Mouse (Mus musculus): ENCODE measurements at regions not wholly inside any gene's neighbourhood (a gene's known extent, or its start where the extent isn't known, plus 50 kb on each side); places are given as distances from the start of the nearest gene placed in this dataset.

GRCm38 (mm10) chr11:7545621-7546020 is 331.9 kb upstream of the Igfbp3 start:
- DNase-seq (ENCODE audit: low spot score) (no peak), ATAC-seq (ENCODE audit: low FRiP score) (no peak)
- no peak overlapping the region for H3K9ac ChIP-seq (replicated peaks; ENCODE audit: low read length, poor library complexity, severe bottlenecking)
- H3K36me3 ChIP-seq (ENCODE audit: insufficient read depth, low read length) = no peaks in the 10 kb centered on the region
- no peaks in the 10 kb centered on the region for H3K27me3 ChIP-seq (ENCODE audit: insufficient read depth, low read length)
- no peaks in the 10 kb centered on the region for H3K4me1 ChIP-seq (ENCODE audit: insufficient read depth, low read length)
- no peak overlapping the region for H3K27ac ChIP-seq (ENCODE audit: low read depth, low read length)
- 89% methylated on average over 2 of the region's 2 CpGs for WGBS
- no peak overlapping the region for H3K4me2 ChIP-seq (ENCODE audit: low read depth, low read length, poor library complexity, severe bottlenecking)
- H3K9me3 ChIP-seq (ENCODE audit: low read length) = no peaks in the 10 kb centered on the region
- no peak for TF ChIP-seq CTCF (IDR thresholded peaks at IDR 0.05)
- no peak overlapping the region for H3K4me3 ChIP-seq (ENCODE audit: low read depth, low read length)

- no peak overlapping the region for H3K27ac ChIP-seq (ENCODE audit: low read depth, low read length)
- H3K4me2 ChIP-seq (ENCODE audit: low read depth, low read length, poor library complexity, severe bottlenecking) = no peak overlapping the region
- DNase-seq (ENCODE audit: low spot score) (no peak), ATAC-seq (ENCODE audit: low FRiP score) (no peak)
- no peaks in the 10 kb centered on the region for H3K27me3 ChIP-seq (ENCODE audit: insufficient read depth, low read length)
- no peaks in the 10 kb centered on the region for H3K36me3 ChIP-seq (ENCODE audit: insufficient read depth, low read length)
- no peaks in the 10 kb centered on the region for H3K9me3 ChIP-seq (ENCODE audit: low read length)
- 15% methylated on average over 2 of the region's 2 CpGs for WGBS
- no peak overlapping the region for H3K9ac ChIP-seq (replicated peaks; ENCODE audit: low read length, poor library complexity, severe bottlenecking)
- no peak for TF ChIP-seq CTCF (IDR thresholded peaks at IDR 0.05)
- no peak overlapping the region for H3K4me3 ChIP-seq (ENCODE audit: low read depth, low read length)
- no peaks in the 10 kb centered on the region for H3K4me1 ChIP-seq (ENCODE audit: insufficient read depth, low read length)
Observed at GRCm38 (mm10) chr11:7534590-7534989, 320.9 kb upstream of the Igfbp3 start.

- ATAC-seq (ENCODE audit: low FRiP score) (no peak), DNase-seq (ENCODE audit: low spot score) (no peak)
- Histone ChIP-seq H3K4me2 (ENCODE audit: low read depth, low read length, poor library complexity, severe bottlenecking) (no peak overlapping the region), H3K9me3 (ENCODE audit: low read length) (no peaks in the 10 kb centered on the region), H3K9ac (replicated peaks; ENCODE audit: low read length, poor library complexity, severe bottlenecking) (no peak overlapping the region), H3K27me3 (ENCODE audit: insufficient read depth, low read length) (no peaks in the 10 kb centered on the region), H3K4me1 (ENCODE audit: insufficient read depth, low read length) (no peaks in the 10 kb centered on the region), H3K36me3 (ENCODE audit: insufficient read depth, low read length) (no peaks in the 10 kb centered on the region), H3K27ac (ENCODE audit: low read depth, low read length) (no peak overlapping the region), H3K4me3 (ENCODE audit: low read depth, low read length) (no peak overlapping the region)
- TF ChIP-seq CTCF (IDR thresholded peaks at IDR 0.05) = no peak
- 15% methylated on average over 1 of the region's 1 CpGs for WGBS
Observed at GRCm38 (mm10) chr11:7533327-7533726, 319.6 kb upstream of the Igfbp3 start.

GRCm38 (mm10) chr11:7531847-7532246 is 318.1 kb upstream of the Igfbp3 start:
- no peak overlapping the region for H3K27ac ChIP-seq (ENCODE audit: low read depth, low read length)
- DNase-seq (ENCODE audit: low spot score) = no peak
- no peaks in the 10 kb centered on the region for H3K4me1 ChIP-seq (ENCODE audit: insufficient read depth, low read length)
- H3K27me3 ChIP-seq (ENCODE audit: insufficient read depth, low read length) = no peaks in the 10 kb centered on the region
- H3K9me3 ChIP-seq (ENCODE audit: low read length) = no peaks in the 10 kb centered on the region
- no peak overlapping the region for H3K9ac ChIP-seq (replicated peaks; ENCODE audit: low read length, poor library complexity, severe bottlenecking)
- no peak overlapping the region for H3K4me2 ChIP-seq (ENCODE audit: low read depth, low read length, poor library complexity, severe bottlenecking)
- no peak for ATAC-seq (ENCODE audit: low FRiP score)
- no peak for TF ChIP-seq CTCF (IDR thresholded peaks at IDR 0.05)
- H3K4me3 ChIP-seq (ENCODE audit: low read depth, low read length) = no peak overlapping the region
- WGBS = 94% methylated on average over 3 of the region's 3 CpGs
- H3K36me3 ChIP-seq (ENCODE audit: insufficient read depth, low read length) = no peaks in the 10 kb centered on the region

GRCm38 (mm10) chr11:7530482-7531148 is 316.9 kb upstream of the Igfbp3 start:
- WGBS = 85% methylated on average over 6 of the region's 6 CpGs
- Histone ChIP-seq H3K27me3 (ENCODE audit: insufficient read depth, low read length) (no peaks in the 10 kb centered on the region), H3K36me3 (ENCODE audit: insufficient read depth, low read length) (no peaks in the 10 kb centered on the region), H3K4me1 (ENCODE audit: insufficient read depth, low read length) (no peaks in the 10 kb centered on the region), H3K4me2 (ENCODE audit: low read depth, low read length, poor library complexity, severe bottlenecking) (no peak overlapping the region), H3K4me3 (ENCODE audit: low read depth, low read length) (no peak overlapping the region), H3K9ac (replicated peaks; ENCODE audit: low read length, poor library complexity, severe bottlenecking) (no peak overlapping the region), H3K27ac (ENCODE audit: low read depth, low read length) (no peak overlapping the region), H3K9me3 (ENCODE audit: low read length) (no peaks in the 10 kb centered on the region)
- no peak for DNase-seq (ENCODE audit: low spot score)
- TF ChIP-seq CTCF (IDR thresholded peaks at IDR 0.05) = no peak
- no peak for ATAC-seq (ENCODE audit: low FRiP score)

- H3K4me1 ChIP-seq (ENCODE audit: insufficient read depth, low read length) = no peaks in the 10 kb centered on the region
- DNase-seq (ENCODE audit: low spot score) (no peak), ATAC-seq (ENCODE audit: low FRiP score) (no peak)
- no peak overlapping the region for H3K27ac ChIP-seq (ENCODE audit: low read depth, low read length)
- no peaks in the 10 kb centered on the region for H3K27me3 ChIP-seq (ENCODE audit: insufficient read depth, low read length)
- H3K4me2 ChIP-seq (ENCODE audit: low read depth, low read length, poor library complexity, severe bottlenecking) = no peak overlapping the region
- no peaks in the 10 kb centered on the region for H3K9me3 ChIP-seq (ENCODE audit: low read length)
- H3K9ac ChIP-seq (replicated peaks; ENCODE audit: low read length, poor library complexity, severe bottlenecking) = no peak overlapping the region
- TF ChIP-seq CTCF (IDR thresholded peaks at IDR 0.05) = no peak
- WGBS = 82% methylated on average over 2 of the region's 2 CpGs
- H3K36me3 ChIP-seq (ENCODE audit: insufficient read depth, low read length) = no peaks in the 10 kb centered on the region
- no peak overlapping the region for H3K4me3 ChIP-seq (ENCODE audit: low read depth, low read length)
Observed at GRCm38 (mm10) chr11:7519556-7519955, 305.8 kb upstream of the Igfbp3 start.
